Mouse (Mus musculus) urinary bladder, postnatal 25 days (tissue): Measurements from ENCODE around the gene Slc35e4.
"Not testable (repeated sequence)": the region's sequence is repeated elsewhere in the genome, so short reads cannot be mapped to it uniquely, and the experiment has no call there.

Source experiments
- DNase-seq: peaks from one replicate; pipeline ENCODE4 v3.0.0; 2022; ENCODE audit warnings: low spot score

Gene Slc35e4

GRCm38 (mm10) chr11:3918738-3919137 lies 4.3 kb upstream of the Slc35e4 start:
- DNase-seq = no peak

DNA sequence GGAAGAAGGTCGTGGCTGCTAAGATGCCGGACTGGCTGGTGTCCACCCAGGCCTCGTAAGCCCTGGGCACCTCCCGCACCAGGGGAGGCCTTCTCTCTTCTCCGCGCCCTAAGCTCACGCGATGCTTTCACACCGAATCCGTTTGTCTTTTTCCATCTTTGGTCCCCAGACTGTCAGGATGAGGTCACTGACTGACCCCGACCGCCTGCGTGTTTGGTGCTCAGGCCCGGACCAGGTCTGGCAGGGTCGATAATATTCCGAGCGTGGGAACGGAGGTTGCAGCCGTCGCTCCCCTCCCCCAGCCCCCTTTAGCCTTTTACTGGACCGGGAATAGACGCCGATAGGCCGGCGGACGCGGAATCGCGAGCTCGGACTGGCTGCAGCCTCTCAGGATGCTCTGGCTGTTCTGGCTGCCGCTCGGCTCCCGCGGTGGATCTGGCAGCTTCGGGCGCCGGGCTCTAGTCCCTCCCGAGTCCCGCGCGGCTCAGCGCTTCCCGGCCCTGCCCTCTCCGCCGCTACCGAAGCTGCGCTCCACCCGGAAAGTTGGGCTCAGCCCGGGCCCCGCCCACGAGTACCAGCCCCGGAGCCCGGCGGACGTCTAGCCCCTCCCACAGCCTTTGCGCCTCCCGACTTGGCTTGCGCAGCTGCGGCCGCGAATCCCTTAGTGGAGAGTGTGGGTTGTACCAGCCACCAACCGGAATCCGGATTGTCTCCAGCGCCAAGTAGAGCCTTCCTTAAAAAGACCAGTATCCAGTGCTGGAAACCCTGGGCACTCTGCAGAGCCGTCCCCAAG lies 952 bp downstream of the Slc35e4 start:
- DNase-seq = peak; percentile 89

- DNase-seq = no peak
Measured at GRCm38 (mm10) chr11:3912875-3913271, 1.6 kb downstream of the Slc35e4 start.

- DNase-seq = no peak
Measured at GRCm38 (mm10) chr11:3912100-3912874, 2.2 kb downstream of the Slc35e4 start.

DNA sequence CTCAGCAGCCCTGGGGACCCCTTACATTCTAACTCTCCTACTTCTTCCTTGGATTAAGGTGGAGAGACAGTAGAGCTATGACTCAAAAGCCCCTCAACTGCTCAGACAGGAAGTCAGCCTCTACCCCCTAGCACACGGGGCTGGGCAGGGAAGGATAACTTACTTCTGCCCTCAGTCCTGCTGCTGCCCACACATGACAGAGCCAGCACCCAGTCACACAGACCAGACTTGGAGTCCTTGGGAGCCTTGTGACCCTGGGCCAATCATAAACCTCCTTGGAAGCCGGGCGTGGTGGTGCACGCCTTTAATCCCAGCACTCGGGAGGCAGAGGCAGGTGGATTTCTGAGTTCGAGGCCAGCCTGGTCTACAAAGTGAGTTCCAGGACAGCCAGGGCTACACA lies 3.0 kb downstream of the Slc35e4 start:
- not testable (repeated sequence) for DNase-seq

- no peak for DNase-seq
Measured at GRCm38 (mm10) chr11:3910513-3911310, 3.8 kb downstream of the Slc35e4 start.

GRCm38 (mm10) chr11:3909236-3909635 lies 5.2 kb downstream of the Slc35e4 start:
- DNase-seq = no peak

GRCm38 (mm10) chr11:3905446-3905845 lies 9.0 kb downstream of the Slc35e4 start:
- no peak for DNase-seq

DNA sequence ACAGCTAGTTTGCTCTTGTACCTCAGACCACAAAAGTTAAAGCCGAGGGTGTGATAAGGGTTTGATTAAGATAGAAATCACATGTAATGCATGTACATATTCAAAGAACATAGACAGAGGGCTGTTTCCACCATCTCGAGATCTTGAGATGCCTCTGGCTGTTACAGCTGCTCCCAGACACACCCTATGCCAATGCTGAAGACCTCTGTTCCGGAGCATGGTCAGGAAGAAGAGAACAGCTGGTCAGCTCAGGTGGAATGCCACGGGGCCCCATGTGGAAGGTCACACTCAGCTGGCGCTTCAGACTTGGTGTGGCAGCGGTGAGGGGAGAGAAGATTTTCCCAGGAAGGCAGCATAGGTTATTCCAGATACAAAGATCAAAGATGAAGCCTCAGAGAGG lies 9.8 kb downstream of the Slc35e4 start:
- DNase-seq = no peak

DNA sequence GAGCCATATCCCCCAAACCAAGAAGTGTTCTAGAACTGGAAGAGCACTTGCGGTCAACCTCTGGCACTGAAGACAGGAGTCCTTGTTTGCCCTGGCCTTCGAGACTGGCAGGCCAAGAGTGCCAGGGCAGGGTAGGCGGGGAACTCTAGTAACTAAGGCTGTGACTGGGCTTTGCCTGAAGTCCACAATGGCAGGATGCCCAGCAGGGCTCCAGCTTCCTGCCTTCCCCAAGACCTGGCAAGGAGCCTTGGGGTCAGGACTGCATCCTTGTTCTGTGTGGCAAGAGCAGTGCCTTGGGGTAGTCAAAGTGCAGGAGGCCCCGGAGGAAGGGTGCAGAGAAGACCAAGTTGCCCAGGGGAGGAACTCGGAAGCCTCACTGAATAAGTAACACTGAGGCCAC lies 11.4 kb downstream of the Slc35e4 start:
- DNase-seq = no peak

GRCm38 (mm10) chr11:3902516-3902915 lies 11.9 kb downstream of the Slc35e4 start:
- DNase-seq = no peak

DNA sequence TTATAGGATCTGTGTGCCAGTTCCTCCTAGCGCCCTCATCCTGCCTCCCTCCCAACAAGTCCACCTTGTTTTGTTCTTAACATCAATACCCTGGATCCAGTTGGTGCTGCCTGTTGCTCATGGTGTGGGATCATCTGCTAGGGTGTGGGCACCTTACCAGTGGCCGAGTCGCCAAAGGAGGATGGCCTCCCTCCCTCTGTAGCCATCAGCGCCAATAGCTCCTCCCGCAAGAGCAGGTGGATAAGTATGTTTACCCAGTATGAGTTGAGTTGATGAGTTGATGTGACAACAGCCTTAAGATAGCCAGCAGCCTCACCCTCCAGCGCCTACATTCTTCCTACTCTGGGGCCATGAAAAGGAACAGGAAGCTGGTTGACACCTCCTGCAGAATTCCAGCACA lies 14.2 kb downstream of the Slc35e4 start:
- no peak for DNase-seq

DNA sequence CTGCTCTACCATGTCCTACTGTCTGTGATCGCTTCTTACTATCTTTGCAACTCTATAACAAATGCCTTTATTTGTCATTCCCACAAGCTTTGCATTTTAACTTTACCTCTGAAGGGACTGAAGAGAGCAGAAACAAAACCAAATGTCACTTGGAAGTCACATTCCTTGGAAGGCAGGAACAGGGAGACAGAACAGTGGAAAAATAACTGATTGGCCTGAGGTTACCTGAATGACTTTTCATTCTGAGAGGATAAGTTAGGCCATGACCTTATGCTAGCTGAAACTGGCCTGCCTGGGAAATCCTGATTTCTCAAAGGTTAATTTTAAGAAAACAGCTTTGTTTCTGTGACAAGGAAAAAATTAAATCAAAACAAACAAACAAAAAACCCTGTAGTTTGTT lies 18.5 kb downstream of the Slc35e4 start:
- DNase-seq = no peak

DNA sequence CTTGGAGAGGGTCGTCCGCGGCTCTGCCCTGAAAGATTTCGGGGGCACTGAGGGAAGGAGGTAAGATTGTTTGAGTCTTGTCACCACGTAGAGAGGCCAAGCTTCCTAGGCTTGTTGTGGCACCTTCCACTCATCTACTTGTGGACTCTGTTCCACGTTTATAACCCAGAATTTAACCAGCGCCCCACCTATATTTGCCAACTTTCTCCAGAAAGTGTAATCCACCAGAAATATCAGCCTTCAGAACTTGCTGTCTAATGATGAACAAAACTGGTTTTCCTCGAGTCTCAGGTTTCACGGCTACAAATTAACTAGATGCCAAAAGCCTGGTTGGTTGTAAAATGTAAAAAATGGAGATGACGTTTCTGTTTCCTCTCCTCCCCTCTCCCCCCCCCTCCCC lies 19.0 kb downstream of the Slc35e4 start:
- DNase-seq = no peak

DNA sequence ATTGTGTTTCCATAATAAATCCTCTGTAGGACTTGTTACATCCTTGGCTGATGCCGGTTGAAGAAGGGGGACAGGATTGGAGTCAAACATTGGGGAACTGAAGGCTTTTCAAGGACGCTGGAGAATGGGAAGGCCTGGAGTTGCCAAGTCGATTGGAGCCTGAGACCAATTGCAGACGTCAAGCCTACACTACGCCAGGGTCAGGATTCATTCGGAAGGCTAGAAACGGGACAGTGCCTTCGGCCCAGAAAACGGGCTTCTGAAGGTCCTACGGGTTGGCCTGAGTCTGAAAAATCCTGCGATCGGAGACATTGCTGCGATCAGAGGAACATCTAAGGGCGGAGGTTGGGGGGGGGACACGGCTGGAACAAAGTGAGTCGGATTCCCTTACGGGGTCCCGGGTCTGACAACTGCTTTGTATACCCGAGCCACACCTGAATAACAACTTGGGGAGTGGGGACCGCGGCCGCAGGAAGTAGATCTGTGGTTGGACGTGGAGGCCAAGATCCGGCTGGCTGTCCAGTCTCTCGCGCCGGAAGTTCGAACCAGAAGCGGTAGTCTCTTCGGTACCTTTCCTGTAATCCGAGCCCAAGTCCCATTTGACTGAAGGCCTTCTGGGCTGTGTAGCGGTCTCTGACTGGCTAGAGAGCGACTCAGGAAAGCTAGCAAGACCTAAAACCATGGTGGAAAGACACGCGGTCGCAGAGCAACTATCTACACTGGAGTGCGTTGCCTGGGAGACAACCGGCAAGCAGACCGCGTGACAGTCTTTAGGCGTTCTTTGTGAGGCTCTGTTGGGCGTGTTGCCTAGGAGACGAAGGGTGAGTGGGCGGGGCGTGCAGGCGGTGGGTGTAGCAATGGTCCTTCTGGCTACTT lies 19.8 kb downstream of the Slc35e4 start, which contains the start of the genes 4921536K21Rik and Dusp18:
TSS of gene 4921536K21Rik (minus strand) at position 693 of the 876 bp plus-strand sequence.
TSS of gene Dusp18 (plus strand) at position 835 of the 876 bp plus-strand sequence.
- peak; percentile 86 for DNase-seq

DNA sequence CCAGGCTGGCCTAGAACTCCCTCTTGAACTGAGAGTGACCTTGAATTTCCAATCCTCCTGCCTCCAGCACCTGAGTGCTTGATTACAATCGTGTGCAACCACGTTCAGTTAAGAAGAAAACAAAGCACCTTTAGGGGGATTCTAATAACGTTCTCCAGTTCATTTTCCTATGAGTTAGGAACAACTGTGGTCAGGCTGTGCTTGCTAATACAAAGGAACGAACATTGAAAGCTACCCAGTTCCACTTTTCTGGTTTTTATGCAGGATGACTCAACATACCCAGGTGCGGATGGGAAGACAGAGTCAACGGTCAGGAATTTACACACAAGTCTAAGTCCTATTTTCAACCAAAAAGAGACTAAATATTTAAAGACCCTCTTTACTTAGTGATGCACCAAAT lies 20.5 kb downstream of the Slc35e4 start:
- no peak for DNase-seq

DNA sequence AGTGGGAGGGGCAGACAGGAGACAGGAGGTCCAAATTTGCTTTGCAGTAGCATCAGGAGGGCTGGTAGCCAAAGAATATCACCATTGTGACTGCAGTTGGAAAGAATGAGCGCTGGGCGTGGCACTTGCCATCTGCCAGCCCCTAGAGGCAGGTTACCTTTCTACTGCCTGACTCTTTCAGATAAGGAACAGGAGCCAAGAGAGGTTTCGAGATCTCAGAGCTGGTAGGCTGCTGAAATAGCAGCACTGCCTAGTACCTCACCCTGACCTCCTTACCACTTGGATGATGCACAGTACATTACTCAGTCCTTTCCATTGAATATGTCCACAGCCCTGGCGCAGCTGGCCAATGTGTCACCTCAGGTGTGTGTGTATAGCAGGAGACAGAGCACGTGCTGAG lies 27.1 kb downstream of the Slc35e4 start:
- DNase-seq = no peak

- DNase-seq = no peak
Measured at GRCm38 (mm10) chr11:3883711-3884110, 30.8 kb downstream of the Slc35e4 start.

GRCm38 (mm10) chr11:3879836-3880235 lies 34.6 kb downstream of the Slc35e4 start:
- DNase-seq = peak; percentile 67

- DNase-seq = no peak
Measured at GRCm38 (mm10) chr11:3878660-3879059, 35.8 kb downstream of the Slc35e4 start.

- DNase-seq = no peak
Measured at GRCm38 (mm10) chr11:3876419-3876818, 38.0 kb downstream of the Slc35e4 start.
